Mouse (Mus musculus): ENCODE measurements at regions not wholly inside any gene's neighbourhood (a gene's known extent, or its start where the extent isn't known, plus 50 kb on each side); places are given as distances from the start of the nearest gene placed in this dataset.

DNA sequence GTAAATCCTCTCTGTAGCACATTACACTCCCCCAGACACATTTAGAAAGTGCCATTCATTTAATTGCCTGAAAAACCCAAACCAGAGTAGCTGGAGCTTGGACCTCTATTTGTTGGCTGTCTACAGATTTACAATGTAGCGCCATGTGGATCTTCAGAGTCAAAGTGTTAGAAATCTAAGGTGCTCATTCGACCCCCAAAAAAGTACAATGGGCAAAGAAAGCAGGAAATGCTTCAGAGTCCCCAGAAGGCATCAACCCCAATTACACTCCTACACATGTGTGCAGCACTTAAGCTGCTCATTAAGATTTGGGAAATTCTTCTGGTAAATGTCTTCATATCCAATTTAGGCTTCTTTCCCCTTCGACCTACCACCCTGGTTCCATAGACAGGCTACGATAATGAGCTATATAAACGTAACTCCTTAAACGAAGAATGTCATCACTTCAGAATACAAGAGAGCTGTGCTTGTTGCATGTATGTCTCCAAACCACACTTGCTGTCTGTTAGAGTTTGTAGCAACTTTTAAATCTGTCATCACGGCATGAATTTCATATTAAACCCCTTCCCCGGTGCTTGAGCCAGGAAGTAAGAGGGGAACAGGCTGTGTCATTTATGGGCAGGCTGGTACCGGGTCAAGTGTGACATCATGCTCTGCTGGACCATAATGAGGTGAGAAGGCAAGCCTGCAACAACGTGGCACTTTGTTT lies 219.4 kb upstream of the Hnrnpa3 start:
- 63% methylated on average over 10 of the region's 10 CpGs for WGBS (ENCODE audit: insufficient replicate concordance)
- Histone ChIP-seq H3K9me3 (replicated peaks; ENCODE audit: control insufficient read depth, low read length) (no peaks in the 10 kb centered on the region), H3K36me3 (ENCODE audit: control insufficient read depth, insufficient read depth) (no peaks in the 10 kb centered on the region), H3K27me3 (ENCODE audit: control insufficient read depth, insufficient read depth, low read depth, low read length) (no peaks in the 10 kb centered on the region), H3K9ac (ENCODE audit: low read depth, low read length) (no peak overlapping the region), H3K4me1 (ENCODE audit: control insufficient read depth, low read depth, low read length) (no peaks in the 10 kb centered on the region), H3K27ac (ENCODE audit: low read length) (no peak overlapping the region), H3K4me2 (ENCODE audit: low read depth, low read length) (no peak overlapping the region), H3K4me3 (ENCODE audit: low read depth, low read length) (no peak overlapping the region)
- no peak for ATAC-seq (ENCODE audit: low read depth)

DNA sequence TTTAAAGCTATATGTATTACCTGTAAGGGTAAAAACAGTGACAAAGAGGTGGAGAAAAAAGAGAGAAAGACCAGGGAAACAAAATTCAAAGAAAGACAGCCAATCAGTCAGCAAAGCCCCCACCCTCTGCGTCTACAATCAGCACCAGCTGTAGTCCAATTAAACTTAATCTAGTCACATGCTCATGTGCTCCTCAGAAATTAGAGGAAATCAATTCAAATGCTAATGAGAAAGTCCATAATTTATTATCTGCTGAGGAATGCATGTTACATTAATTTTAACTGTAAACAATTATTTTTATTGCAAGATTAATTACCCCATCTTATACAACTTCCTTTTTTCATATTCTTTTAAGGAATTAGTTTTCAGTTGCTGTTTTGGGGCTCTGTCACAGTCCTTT lies 216.4 kb upstream of the Hnrnpa3 start:
- H3K9ac ChIP-seq (ENCODE audit: low read depth, low read length) = no peak overlapping the region
- H3K9me3 ChIP-seq (replicated peaks; ENCODE audit: control insufficient read depth, low read length) = no peaks in the 10 kb centered on the region
- no peaks in the 10 kb centered on the region for H3K36me3 ChIP-seq (ENCODE audit: control insufficient read depth, insufficient read depth)
- H3K4me1 ChIP-seq (ENCODE audit: control insufficient read depth, low read depth, low read length) = no peaks in the 10 kb centered on the region
- no peaks in the 10 kb centered on the region for H3K27me3 ChIP-seq (ENCODE audit: control insufficient read depth, insufficient read depth, low read depth, low read length)
- H3K27ac ChIP-seq (ENCODE audit: low read length) = no peak overlapping the region
- ATAC-seq (ENCODE audit: low read depth) = no peak
- 63% methylated on average over 1 of the region's 1 CpGs for WGBS (ENCODE audit: insufficient replicate concordance)
- no peak overlapping the region for H3K4me2 ChIP-seq (ENCODE audit: low read depth, low read length)
- no peak overlapping the region for H3K4me3 ChIP-seq (ENCODE audit: low read depth, low read length)

DNA sequence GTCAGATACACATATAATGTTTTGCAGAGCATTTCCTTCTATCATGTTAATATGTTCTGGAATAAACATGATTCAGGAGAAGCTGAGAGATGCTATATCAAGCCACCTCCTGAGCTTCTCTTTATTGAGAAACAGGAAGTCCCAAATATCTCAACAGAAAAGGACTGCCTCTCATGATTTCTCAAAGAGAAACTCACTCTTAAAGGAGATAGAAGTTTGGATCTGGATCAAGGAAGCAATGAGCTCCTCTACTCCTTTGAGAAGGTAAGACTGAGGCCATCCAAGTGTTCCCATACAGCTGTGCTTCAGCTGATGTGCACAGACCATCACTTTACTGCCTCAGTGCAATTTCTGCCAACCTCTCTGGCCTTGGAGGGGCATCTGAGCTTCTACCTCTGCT lies 213.9 kb upstream of the Hnrnpa3 start:
- Histone ChIP-seq H3K9ac (ENCODE audit: low read depth, low read length) (no peak overlapping the region), H3K27me3 (ENCODE audit: control insufficient read depth, insufficient read depth, low read depth, low read length) (no peaks in the 10 kb centered on the region), H3K4me1 (ENCODE audit: control insufficient read depth, low read depth, low read length) (no peaks in the 10 kb centered on the region), H3K27ac (ENCODE audit: low read length) (no peak overlapping the region), H3K4me2 (ENCODE audit: low read depth, low read length) (no peak overlapping the region), H3K36me3 (ENCODE audit: control insufficient read depth, insufficient read depth) (no peaks in the 10 kb centered on the region), H3K9me3 (replicated peaks; ENCODE audit: control insufficient read depth, low read length) (no peaks in the 10 kb centered on the region), H3K4me3 (ENCODE audit: low read depth, low read length) (no peak overlapping the region)
- ATAC-seq (ENCODE audit: low read depth) = no peak

DNA sequence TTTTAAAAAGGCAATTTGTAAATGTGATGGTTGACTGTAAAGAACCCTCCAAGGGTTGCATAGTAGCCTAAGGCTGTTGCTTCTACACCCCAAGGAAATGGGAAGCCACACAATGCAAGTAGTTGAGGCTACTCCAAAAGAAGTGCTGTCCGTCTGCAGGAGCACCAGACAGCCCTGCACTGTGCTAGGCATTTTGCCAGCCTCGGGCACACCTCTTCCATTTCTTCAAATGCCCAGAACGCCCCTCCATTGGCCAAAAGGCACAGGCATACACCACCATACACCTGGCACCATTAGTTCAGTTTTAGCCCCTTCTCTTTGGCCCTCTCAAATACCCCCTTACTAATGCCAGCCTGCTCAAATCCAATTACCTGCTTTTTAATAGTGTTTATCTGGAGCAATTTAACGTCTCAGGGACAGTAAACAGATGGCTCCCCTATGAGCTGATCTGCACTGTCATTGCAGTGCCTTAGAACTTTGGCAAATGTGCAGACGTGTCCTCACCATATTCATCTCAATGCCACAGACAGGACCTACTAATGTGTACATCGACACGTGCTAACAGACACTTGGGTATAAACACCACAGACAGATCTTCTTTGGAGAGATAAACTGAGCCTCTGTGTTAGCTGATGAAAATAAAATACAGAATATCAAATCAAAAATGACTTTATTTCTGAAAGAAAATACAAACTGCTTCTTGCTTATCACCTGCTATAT lies 211.9 kb upstream of the Hnrnpa3 start:
- Histone ChIP-seq H3K4me3 (ENCODE audit: low read depth, low read length) (no peak overlapping the region), H3K36me3 (ENCODE audit: control insufficient read depth, insufficient read depth) (no peaks in the 10 kb centered on the region), H3K4me1 (ENCODE audit: control insufficient read depth, low read depth, low read length) (no peaks in the 10 kb centered on the region), H3K4me2 (ENCODE audit: low read depth, low read length) (no peak overlapping the region), H3K27me3 (ENCODE audit: control insufficient read depth, insufficient read depth, low read depth, low read length) (no peaks in the 10 kb centered on the region), H3K9ac (ENCODE audit: low read depth, low read length) (no peak overlapping the region), H3K9me3 (replicated peaks; ENCODE audit: control insufficient read depth, low read length) (no peaks in the 10 kb centered on the region), H3K27ac (ENCODE audit: low read length) (no peak overlapping the region)
- no peak for ATAC-seq (ENCODE audit: low read depth)
- 53% methylated on average over 7 of the region's 7 CpGs for WGBS (ENCODE audit: insufficient replicate concordance)

DNA sequence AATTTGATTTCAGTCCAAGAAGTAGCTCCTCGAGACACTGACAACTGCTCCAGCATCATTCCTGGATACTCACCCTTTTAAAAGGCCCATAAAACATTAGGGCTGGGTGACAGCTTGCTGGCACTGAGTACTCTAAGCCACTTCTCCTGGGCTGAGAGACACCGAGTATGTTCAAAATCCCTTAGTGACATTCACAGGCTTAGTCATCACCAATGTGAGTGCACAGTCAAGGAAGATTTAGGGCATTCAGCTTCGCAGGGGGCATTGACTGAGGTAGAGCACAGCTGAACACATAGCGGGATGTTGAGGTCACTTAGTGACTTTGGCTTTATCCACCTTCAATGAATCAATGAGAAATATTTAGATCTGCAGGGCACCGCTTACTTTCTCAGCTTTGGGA lies 210.8 kb upstream of the Hnrnpa3 start:
- Histone ChIP-seq H3K27me3 (ENCODE audit: control insufficient read depth, insufficient read depth, low read depth, low read length) (no peaks in the 10 kb centered on the region), H3K4me2 (ENCODE audit: low read depth, low read length) (no peak overlapping the region), H3K9ac (ENCODE audit: low read depth, low read length) (no peak overlapping the region), H3K36me3 (ENCODE audit: control insufficient read depth, insufficient read depth) (no peaks in the 10 kb centered on the region), H3K27ac (ENCODE audit: low read length) (no peak overlapping the region), H3K4me1 (ENCODE audit: control insufficient read depth, low read depth, low read length) (no peaks in the 10 kb centered on the region), H3K9me3 (replicated peaks; ENCODE audit: control insufficient read depth, low read length) (no peaks in the 10 kb centered on the region), H3K4me3 (ENCODE audit: low read depth, low read length) (no peak overlapping the region)
- 63% methylated on average over 5 of the region's 5 CpGs for WGBS (ENCODE audit: insufficient replicate concordance)
- no peak for ATAC-seq (ENCODE audit: low read depth)

DNA sequence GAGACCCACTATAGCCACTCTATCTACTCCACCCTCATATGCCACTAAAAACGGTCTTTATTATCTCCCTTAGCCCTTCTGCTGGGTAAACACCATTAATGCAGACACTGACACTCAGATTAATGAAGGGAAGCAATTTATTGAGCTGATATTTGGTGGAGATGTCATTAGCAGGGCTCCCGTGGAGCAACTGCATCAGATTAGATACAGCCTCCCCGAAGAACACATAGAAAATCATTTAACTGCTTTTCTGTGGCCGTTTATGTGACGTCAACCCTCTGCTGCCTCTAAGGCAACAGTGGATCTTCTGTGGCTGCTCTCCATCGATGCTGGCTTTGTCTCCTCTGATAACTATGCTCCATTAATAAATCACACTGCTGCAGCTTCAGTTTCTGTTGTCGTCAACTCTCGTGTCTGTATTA lies 207.2 kb upstream of the Hnrnpa3 start:
- H3K27me3 ChIP-seq (ENCODE audit: control insufficient read depth, insufficient read depth, low read depth, low read length) = no peaks in the 10 kb centered on the region
- no peaks in the 10 kb centered on the region for H3K36me3 ChIP-seq (ENCODE audit: control insufficient read depth, insufficient read depth)
- H3K9ac ChIP-seq (ENCODE audit: low read depth, low read length) = no peak overlapping the region
- no peaks in the 10 kb centered on the region for H3K9me3 ChIP-seq (replicated peaks; ENCODE audit: control insufficient read depth, low read length)
- no peaks in the 10 kb centered on the region for H3K4me1 ChIP-seq (ENCODE audit: control insufficient read depth, low read depth, low read length)
- H3K4me3 ChIP-seq (ENCODE audit: low read depth, low read length) = no peak overlapping the region
- ATAC-seq (ENCODE audit: low read depth) = peak; percentile 53
- 35% methylated on average over 8 of the region's 8 CpGs for WGBS (ENCODE audit: insufficient replicate concordance)
- H3K4me2 ChIP-seq (ENCODE audit: low read depth, low read length) = no peak overlapping the region
- H3K27ac ChIP-seq (ENCODE audit: low read length) = no peak overlapping the region

DNA sequence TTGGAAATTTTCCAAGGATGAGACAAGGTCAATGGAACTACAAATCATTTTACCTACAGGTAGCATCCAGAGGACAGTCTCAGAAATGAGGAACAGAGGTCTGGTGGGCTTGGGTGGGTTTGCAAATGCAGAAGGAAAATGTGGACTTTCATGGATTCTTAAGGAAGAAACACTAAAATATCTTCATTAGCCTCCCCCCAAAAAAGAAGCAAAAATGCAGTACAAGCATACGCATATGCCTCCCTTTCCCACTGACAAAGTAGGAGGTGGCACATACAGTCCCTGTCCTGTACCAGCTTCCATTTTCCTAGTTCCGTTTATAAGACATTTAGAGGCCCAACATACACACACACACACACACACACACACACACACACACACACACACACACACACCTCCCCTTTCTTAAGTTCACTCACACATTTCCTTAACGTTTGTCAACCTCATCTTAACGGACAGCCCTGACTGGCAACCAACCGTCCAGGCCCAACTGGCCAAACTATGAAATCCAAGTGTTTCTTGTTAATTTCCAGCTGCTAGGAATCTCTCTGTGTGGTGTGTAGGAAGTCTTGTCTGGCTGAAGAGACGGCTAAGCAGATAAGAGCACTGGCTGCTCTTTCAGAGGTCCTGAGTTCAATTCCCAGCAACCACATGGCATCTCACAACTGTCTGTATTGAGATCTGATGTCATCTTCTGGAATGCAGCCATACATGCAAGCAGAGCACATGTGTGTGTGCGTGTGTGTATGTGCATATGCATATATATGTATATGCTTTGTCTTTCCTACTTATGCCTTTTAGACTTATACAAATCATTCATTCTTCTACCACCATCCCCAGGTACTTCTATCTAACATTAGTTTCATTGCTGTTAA lies 206.6 kb upstream of the Hnrnpa3 start:
- Histone ChIP-seq H3K4me1 (ENCODE audit: control insufficient read depth, low read depth, low read length) (no peaks in the 10 kb centered on the region), H3K9ac (ENCODE audit: low read depth, low read length) (no peak overlapping the region), H3K4me3 (ENCODE audit: low read depth, low read length) (no peak overlapping the region), H3K27ac (ENCODE audit: low read length) (no peak overlapping the region), H3K27me3 (ENCODE audit: control insufficient read depth, insufficient read depth, low read depth, low read length) (no peaks in the 10 kb centered on the region), H3K4me2 (ENCODE audit: low read depth, low read length) (no peak overlapping the region), H3K36me3 (ENCODE audit: control insufficient read depth, insufficient read depth) (no peaks in the 10 kb centered on the region), H3K9me3 (replicated peaks; ENCODE audit: control insufficient read depth, low read length) (no peaks in the 10 kb centered on the region)
- 55% methylated on average over 7 of the region's 7 CpGs for whole genome bisulfite sequencing (ENCODE audit: insufficient replicate concordance)
- no peak for ATAC-seq (ENCODE audit: low read depth)

DNA sequence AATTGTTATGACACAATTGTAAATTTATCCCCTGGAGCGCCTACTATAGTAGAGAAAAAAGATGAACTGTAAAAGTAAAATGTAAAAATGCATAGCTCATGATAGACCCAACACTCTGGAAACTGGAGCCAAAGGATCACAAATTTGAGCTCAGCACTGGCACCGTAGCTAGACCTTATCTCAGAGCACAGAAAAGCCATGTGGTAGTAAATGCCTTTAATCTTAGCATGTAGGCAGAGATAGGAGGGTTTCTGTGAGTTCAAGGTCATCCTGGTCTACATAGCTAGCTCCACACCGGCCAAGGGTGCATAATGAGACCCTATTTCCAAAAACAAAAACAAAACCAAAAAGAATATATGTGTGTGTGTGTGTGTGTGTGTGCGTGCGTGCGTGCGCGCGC lies 203.6 kb upstream of the Hnrnpa3 start:
- ATAC-seq (ENCODE audit: low read depth) = peak; percentile 31; the same call in 1 of the 2 replicates

DNA sequence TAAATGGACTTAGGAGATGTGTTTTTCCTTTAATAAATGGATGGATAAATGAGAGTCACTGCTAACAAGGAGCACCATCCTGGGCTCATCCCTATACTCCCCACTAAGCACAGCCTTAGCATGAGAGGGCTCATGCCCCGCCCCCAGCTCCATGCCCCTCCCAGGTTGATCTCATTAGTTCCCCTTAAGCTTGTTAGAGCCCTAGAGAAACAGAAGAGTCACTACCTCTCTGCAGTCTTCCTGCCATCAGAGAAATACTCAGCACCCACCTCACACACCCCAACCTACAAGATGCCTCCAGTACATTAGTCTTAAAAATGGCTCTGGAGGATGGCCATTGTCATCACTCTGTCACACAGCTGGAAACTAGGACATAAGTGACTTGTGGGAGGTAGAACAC lies 202.8 kb upstream of the Hnrnpa3 start:
- Histone ChIP-seq H3K4me1 (ENCODE audit: control insufficient read depth, low read depth, low read length) (no peaks in the 10 kb centered on the region), H3K9me3 (replicated peaks; ENCODE audit: control insufficient read depth, low read length) (no peaks in the 10 kb centered on the region), H3K9ac (ENCODE audit: low read depth, low read length) (no peak overlapping the region), H3K4me2 (ENCODE audit: low read depth, low read length) (no peak overlapping the region), H3K4me3 (ENCODE audit: low read depth, low read length) (no peak overlapping the region), H3K27me3 (ENCODE audit: control insufficient read depth, insufficient read depth, low read depth, low read length) (no peaks in the 10 kb centered on the region), H3K36me3 (ENCODE audit: control insufficient read depth, insufficient read depth) (no peaks in the 10 kb centered on the region), H3K27ac (ENCODE audit: low read length) (no peak overlapping the region)
- WGBS (ENCODE audit: insufficient replicate concordance) = 53% methylated on average over 1 of the region's 1 CpGs
- no peak for ATAC-seq (ENCODE audit: low read depth)

More for the DNA sequence above, 203.6 kb upstream of the Hnrnpa3 start:
- Histone ChIP-seq H3K27ac (ENCODE audit: low read length) (no peak overlapping the region), H3K4me3 (ENCODE audit: low read depth, low read length) (no peak overlapping the region), H3K4me1 (ENCODE audit: control insufficient read depth, low read depth, low read length) (no peaks in the 10 kb centered on the region), H3K36me3 (ENCODE audit: control insufficient read depth, insufficient read depth) (no peaks in the 10 kb centered on the region), H3K4me2 (ENCODE audit: low read depth, low read length) (no peak overlapping the region), H3K27me3 (ENCODE audit: control insufficient read depth, insufficient read depth, low read depth, low read length) (no peaks in the 10 kb centered on the region), H3K9me3 (replicated peaks; ENCODE audit: control insufficient read depth, low read length) (no peaks in the 10 kb centered on the region), H3K9ac (ENCODE audit: low read depth, low read length) (no peak overlapping the region)
- 73% methylated on average over 9 of the region's 9 CpGs for WGBS (ENCODE audit: insufficient replicate concordance)
